Mouse (Mus musculus) ES-E14 (cell line): Measurements from ENCODE around the gene Zmiz1. TPM values are rescaled to one million over a fixed set of nuclear protein-coding genes. Genes with fewer than 3 reads are reported as not detected.

ENCODE experiments used
- DNase-seq: peaks from one replicate; pipeline ENCODE4 v3.0.0-alpha.2; 2013; ENCODE audit warnings: low read depth, low spot score
- H3K27ac ChIP-seq: 2 replicates; pipeline ENCODE4 v1.5.1; 2012; ENCODE audit warnings: low read depth, mild to moderate bottlenecking, low read length, moderate library complexity, mixed read lengths; ENCODE audit not compliant: poor library complexity, insufficient read depth, severe bottlenecking
- H3K36me3 ChIP-seq: 2 replicates; pipeline ENCODE4 v1.6.1; 2012; ENCODE audit warnings: mild to moderate bottlenecking, low read length, moderate library complexity, mixed read lengths; ENCODE audit not compliant: control insufficient read depth, poor library complexity, insufficient read depth, severe bottlenecking
- H3K4me1 ChIP-seq, 2 experiments: fragments of 150-350 bp in 1 of 2; sonication (generic) in 1 of 2; 2 replicates each; pipeline ENCODE4 v1.6.1; 2012; ENCODE audit warnings: low read length in 2 of 2, mild to moderate bottlenecking in 1 of 2, mixed read lengths in 1 of 2; ENCODE audit not compliant: control insufficient read depth in 2 of 2, insufficient read depth in 2 of 2, poor library complexity in 1 of 2
- H3K4me3 ChIP-seq, 2 experiments: fragments of 150-350 bp in 1 of 2; sonication (generic) in 1 of 2; 2 replicates each; pipeline ENCODE4 v1.5.1; 2012; ENCODE audit warnings: low read length in 2 of 2, low read depth in 1 of 2, mild to moderate bottlenecking in 1 of 2, mixed read lengths in 1 of 2; ENCODE audit not compliant: insufficient read depth in 1 of 2, poor library complexity in 1 of 2, severe bottlenecking in 1 of 2
- H3K9ac ChIP-seq: 2 replicates; pipeline ENCODE4 v1.6.1; 2012; ENCODE audit warnings: low read depth, mild to moderate bottlenecking, low read length, mixed read lengths; ENCODE audit not compliant: poor library complexity, insufficient read depth, severe bottlenecking
- H3K9me3 ChIP-seq: fragments of 150-350 bp; sonication (generic); 2 replicates; pipeline ENCODE4 v1.6.1; 2012; ENCODE audit warnings: low read depth, mild to moderate bottlenecking, low read length; ENCODE audit not compliant: control insufficient read depth, insufficient read depth
- CHD2 ChIP-seq: IDR thresholded peaks from 2 replicates; pipeline ENCODE4 v1.6.1; 2014; ENCODE audit warnings: mild to moderate bottlenecking, low read depth, low read length, inconsistent platforms
- HCFC1 ChIP-seq: IDR thresholded peaks from 2 replicates; pipeline ENCODE4 v1.6.1; 2012; ENCODE audit warnings: low read length, inconsistent platforms, borderline replicate concordance; ENCODE audit not compliant: insufficient read depth
- MAFK ChIP-seq: IDR thresholded peaks from 2 replicates; pipeline ENCODE4 v1.6.1; 2014; ENCODE audit warnings: mild to moderate bottlenecking, low read depth, low read length, inconsistent platforms; ENCODE audit not compliant: insufficient read depth
- ZC3H11A ChIP-seq: IDR thresholded peaks from 2 replicates; pipeline ENCODE4 v1.6.1; 2012; ENCODE audit warnings: low read depth, mild to moderate bottlenecking, inconsistent platforms, low read length, borderline replicate concordance
- ZNF384 ChIP-seq: IDR thresholded peaks from 2 replicates; pipeline ENCODE4 v1.6.1; 2012; ENCODE audit warnings: low read depth, low read length, inconsistent platforms
- in situ Hi-C, 2 experiments: fragments of 600-800 bp; cut with MboI; formaldehyde crosslinking; loops; one replicate each; pipeline ENCODE4 v1.15.1; 2025; ENCODE audit warnings: low sequenced_read_pairs in 2 of 2, inconsistent platforms in 1 of 2; ENCODE audit not compliant: unreplicated experiment in 2 of 2
- total RNA-seq: library from RNA; depleted of rRNA; stranded (reverse); fragments of 300-350 nt; gene quantifications from 2 replicates; pipeline ENCODE4 v1.2.3, GENCODE M21; 2012

Zmiz1 gene
- total RNA-seq, 1 experiment: 16.9 TPM

- Histone ChIP-seq H3K9me3 (no peaks in the 10 kb centered on the region), H3K36me3 (no peaks in the 10 kb centered on the region), H3K4me1 (no peaks in the 10 kb centered on the region; a peak in 1 of 4 replicates), H3K27ac (no peak overlapping the region), H3K9ac (no peak overlapping the region), H3K4me3 (no peak overlapping the region)
- DNase-seq: no peak
- no peak for TF ChIP-seq ZNF384
- TF ChIP-seq HCFC1: no peak
- TF ChIP-seq MAFK: no peak
- TF ChIP-seq ZC3H11A: no peak
- no peak for TF ChIP-seq CHD2
- in situ Hi-C loops: no loop called here
Observed at GRCm38 (mm10) chr14:25491961-25492360, 33.0 kb downstream of the Zmiz1 start.

DNA sequence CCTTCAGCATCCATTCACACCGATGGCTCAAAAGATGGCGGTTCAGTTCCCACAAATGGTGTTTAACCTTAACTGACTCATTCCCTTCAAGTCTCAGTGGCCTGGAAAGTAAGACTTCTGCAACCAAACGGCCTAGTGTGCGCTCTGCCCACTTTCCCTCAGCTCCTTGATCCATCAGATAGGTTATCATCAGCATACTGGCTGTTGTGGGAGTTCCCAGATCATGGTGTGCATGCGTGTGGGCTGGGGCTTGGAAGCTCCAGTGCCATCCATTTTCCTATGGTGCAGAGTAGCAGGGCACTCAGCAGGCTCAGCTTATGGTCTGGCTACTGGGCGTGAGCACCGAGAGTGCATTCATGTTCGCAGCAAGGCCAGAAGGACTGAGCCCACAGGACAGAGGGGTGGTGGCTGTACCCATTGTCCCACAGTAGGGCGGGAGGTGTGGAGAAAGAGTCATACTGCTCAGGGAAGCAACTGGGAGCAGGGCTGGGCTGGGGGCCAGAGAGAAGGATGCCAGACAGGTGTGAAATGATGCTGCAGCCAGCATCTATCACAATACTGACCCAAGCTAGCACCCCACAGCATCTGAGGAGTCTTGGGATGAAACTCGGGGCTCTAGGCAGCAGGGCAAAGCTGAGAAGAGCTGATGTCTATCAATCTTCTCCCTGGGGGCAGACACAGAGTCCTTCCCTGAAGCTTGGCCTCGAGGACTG, 33.7 kb downstream of the Zmiz1 start:
- H3K27ac ChIP-seq: no peak overlapping the region
- H3K9ac ChIP-seq: no peak overlapping the region
- in situ Hi-C loops: no loop called here

DNA sequence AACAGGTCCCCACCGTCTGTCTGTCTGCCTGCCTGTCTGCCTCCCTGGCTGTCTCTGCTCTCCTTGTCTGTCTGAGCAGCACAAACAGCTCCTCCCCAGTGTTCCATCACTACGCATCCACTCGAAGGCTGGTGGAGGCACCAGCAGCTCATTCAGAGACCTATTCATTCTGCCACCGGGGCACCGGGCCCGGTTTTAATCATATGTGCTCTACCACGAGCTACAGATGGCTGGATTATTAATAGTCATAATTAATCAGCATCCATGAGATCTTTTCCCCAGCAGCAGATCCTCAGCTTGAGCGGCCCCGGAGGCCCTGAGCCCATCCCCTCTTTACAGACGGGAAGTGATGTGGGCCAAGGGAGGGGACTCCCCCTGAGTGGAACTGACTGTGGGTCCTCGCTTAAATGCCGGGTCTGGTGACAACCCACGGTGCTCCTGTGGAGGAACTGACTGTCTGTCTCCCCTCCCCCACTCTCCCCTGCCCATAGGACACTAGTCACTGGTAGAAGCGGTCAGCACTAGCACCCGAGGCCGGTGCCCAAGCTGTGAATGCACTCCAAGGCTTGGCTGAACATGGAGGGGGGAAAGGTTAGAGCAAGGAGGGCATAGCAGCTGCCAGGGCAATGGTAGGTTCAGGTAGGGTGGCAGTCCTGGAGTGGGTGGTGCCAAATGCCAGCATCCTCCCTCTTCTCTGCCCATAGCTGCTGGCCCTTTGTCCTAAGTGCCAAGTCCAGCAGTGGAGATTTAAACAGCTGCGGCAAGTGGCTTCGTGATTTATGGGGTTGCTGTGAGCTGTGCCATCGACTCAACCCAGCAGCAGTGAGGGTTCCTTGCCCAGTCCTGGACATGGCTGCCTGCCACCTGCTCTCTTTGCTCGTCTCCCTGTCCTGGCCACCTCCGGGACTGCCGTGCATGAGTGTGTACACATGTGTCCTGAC, 34.6 kb downstream of the Zmiz1 start:
- Histone ChIP-seq H3K4me3 (no peak overlapping the region), H3K4me1 (no peaks in the 10 kb centered on the region), H3K9ac (no peak overlapping the region), H3K27ac (no peak overlapping the region), H3K9me3 (no peaks in the 10 kb centered on the region), H3K36me3 (no peaks in the 10 kb centered on the region)
- in situ Hi-C loops: no loop called here
- TF ChIP-seq CHD2 (no peak), ZC3H11A (no peak)
- DNase-seq: no peak

More for the DNA sequence above, 33.7 kb downstream of the Zmiz1 start:
- Histone ChIP-seq H3K36me3 (no peaks in the 10 kb centered on the region), H3K4me3 (no peak overlapping the region), H3K9me3 (no peaks in the 10 kb centered on the region), H3K4me1 (no peaks in the 10 kb centered on the region; a peak in 1 of 4 replicates)
- no peak for DNase-seq
- no peak for TF ChIP-seq MAFK
- TF ChIP-seq ZC3H11A: no peak
- TF ChIP-seq ZNF384: no peak
- no peak for TF ChIP-seq CHD2
- TF ChIP-seq HCFC1: no peak

GRCm38 (mm10) chr14:25494778-25495177, 35.8 kb downstream of the Zmiz1 start:
- H3K4me3 ChIP-seq: no peak overlapping the region
- DNase-seq: no peak
- no peaks in the 10 kb centered on the region for H3K9me3 ChIP-seq
- in situ Hi-C loops: no loop called here
- no peak overlapping the region for H3K27ac ChIP-seq
- H3K4me1 ChIP-seq: no peaks in the 10 kb centered on the region
- no peak overlapping the region for H3K9ac ChIP-seq
- TF ChIP-seq HCFC1 (no peak), CHD2 (no peak), MAFK (no peak), ZC3H11A (no peak), ZNF384 (no peak)
- H3K36me3 ChIP-seq: no peaks in the 10 kb centered on the region
